Mouse (Mus musculus) embryonic facial prominence, embryonic 12.5 days (tissue): ENCODE measurements around the gene Ints13. TPM values are rescaled to one million over a fixed set of nuclear protein-coding genes. Genes with fewer than 3 reads are reported as not detected.

Experiments
- polyA plus RNA-seq: library from polyadenylated mRNA; unstranded; fragments of >200 nt; fragmentation: Nextera tagmentation; extraction: Ambion mirVana; gene quantifications from 2 replicates; pipeline ENCODE4 v1.2.1, GENCODE M21; 2016

Ints13 gene
- polyA plus RNA-seq, 1 experiment from 2014 or later: 80.9 TPM

Other genes starting within 250 kb of the Ints13 start
- gene Itpr2, start 75.6 kb downstream of the Ints13 start, polyA plus RNA-seq: 5.9 and 8.4 TPM in 2 replicates
- gene Fgfr1op2, start 632 bp downstream of the Ints13 start, polyA plus RNA-seq: 85.3 and 87.8 TPM in 2 replicates
- 130 and 143 TPM in 2 replicates for gene Med21, start 64.7 kb upstream of the Ints13 start, polyA plus RNA-seq
- gene Tm7sf3, start 65.0 kb upstream of the Ints13 start, polyA plus RNA-seq: 37.0 and 38.4 TPM in 2 replicates
- 19.5 and 20.1 TPM in 2 replicates for gene Stk38l, start 147.2 kb upstream of the Ints13 start, polyA plus RNA-seq
- gene Arntl2, start 218.2 kb upstream of the Ints13 start, polyA plus RNA-seq: 7.1 and 8.8 TPM in 2 replicates